Mouse (Mus musculus): ENCODE measurements around the gene Slc38a4. TPM values are rescaled to one million over a fixed set of nuclear protein-coding genes. Genes with fewer than 3 reads are reported as not detected.

Slc38a4 gene
- polyA plus RNA-seq, 1 experiment from 2014 or later, result 29.1 TPM

DNA sequence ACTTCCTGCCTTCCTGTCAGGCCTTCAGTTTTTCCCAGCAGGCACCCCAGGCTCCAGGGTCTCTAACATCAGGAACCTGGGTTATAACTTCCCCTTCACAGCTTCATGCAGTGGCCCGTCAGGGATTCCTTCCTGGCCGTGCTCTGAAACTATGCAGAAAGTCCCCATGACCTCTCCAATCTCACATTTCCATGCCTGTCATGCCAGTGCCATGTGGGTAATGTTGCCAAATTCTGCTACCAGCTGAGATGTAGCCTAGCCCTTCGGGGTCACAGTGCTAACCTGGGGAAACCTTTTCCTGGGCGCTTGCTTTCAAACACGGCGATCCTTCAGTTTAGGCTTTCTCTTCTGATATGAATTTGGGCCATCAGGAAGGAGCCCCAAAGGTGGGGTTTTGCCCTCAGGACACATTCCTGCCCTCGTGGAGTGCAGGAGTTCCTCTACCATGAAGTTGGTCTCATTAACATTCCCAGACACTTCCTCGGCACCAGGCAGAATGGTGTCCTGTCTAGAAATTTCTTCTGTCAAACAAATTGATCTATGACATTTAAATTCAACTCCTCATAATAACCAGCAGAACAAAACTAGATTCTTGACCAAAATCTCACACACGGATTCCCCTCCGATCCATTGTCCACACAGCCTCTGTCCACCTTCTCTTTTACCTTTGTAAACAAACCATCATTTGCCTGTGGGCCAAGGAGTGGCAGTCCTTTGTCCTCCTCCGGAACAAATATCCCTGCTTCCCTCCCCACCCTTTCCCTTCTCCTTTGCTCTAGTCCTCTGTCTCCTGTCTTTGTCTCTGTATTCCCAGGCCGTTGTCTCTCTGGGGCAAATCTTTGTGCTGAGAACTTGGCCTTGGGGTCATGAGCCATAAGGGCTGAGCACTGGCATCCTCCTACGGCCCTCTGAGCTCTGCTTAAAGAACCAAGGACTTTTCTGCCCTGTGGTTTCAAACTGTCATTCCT, 17.4 kb upstream of the Slc38a4 start:
- Histone ChIP-seq H3K36me3 (no peaks in the 10 kb centered on the region), H3K4me3 (no peak overlapping the region), H3K9ac (no peak overlapping the region), H3K9me3 (replicated peaks) (no peaks in the 10 kb centered on the region), H3K27me3 (no peaks in the 10 kb centered on the region), H3K27ac (no peak overlapping the region), H3K4me2 (replicated peaks) (no peak overlapping the region), H3K4me1 (peaks cover 11% of the 10 kb centered on the region; the same call in 1 of the 2 replicates)
- ATAC-seq (ENCODE audit: low FRiP score), result no peak
- WGBS, result 60% methylated on average over 13 of the region's 13 CpGs

DNA sequence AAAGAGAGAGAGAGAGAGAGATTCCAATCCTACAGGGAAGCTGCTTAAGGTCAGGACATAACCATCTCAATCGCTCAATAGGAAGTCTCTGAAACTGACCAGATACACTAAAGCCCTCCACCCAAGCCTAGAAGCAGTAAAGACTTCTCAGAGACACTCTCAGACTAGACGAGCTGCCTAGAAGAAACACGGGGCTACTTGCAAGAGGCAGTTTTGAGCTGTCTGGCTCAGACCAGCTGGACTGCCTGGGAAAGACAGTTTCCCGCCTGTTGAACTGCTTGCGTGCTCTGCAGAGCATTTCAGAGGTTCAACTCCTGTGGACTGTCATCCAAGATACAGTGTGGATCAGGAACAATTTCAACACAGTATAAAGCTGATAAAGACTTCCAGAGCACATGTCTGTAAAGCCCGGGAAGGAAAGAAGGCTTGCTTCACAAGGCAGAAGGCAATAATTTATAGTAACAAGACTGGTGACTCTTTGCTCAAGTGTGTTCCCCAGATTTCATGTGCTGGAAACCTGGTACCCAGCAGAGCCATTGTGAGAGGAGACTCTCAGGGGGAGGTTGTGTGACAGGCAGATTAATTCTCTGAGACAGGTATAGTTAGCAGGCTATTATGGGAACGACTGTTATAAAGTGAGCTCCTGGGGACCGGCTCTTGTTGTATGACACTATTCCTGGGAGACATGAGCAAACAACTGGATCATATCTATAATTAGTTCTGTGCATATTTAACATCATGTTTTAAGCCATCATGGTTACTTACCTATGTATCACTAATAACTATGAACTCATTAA, 11.8 kb upstream of the Slc38a4 start:
- Histone ChIP-seq H3K4me1 (no peaks in the 10 kb centered on the region), H3K27me3 (no peaks in the 10 kb centered on the region), H3K4me2 (replicated peaks) (no peak overlapping the region), H3K4me3 (no peak overlapping the region), H3K9ac (no peak overlapping the region), H3K9me3 (replicated peaks) (no peaks in the 10 kb centered on the region), H3K27ac (no peak overlapping the region), H3K36me3 (no peaks in the 10 kb centered on the region)
- no peak for ATAC-seq (ENCODE audit: low FRiP score)
- 73% methylated on average over 8 of the region's 8 CpGs for WGBS

DNA sequence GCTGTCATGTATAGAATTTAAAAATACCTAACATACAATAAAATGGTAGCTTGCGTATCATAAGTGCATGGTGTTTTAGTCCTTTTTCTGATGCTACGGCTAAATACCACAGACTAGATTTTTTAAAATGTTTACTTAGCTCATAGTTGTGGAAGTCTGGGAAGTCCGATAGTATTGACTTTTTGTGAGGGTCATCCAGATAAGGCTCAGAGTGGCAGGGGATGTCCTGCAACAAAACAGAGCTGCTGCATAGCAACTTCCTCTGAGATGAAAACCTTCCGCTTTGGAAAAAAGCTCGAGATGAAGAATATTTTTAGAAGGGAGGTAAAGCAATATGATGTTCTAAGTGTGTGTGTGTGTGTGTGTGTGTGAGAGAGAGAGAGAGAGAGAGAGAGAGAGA, 11.2 kb upstream of the Slc38a4 start:
- no peaks in the 10 kb centered on the region for H3K27me3 ChIP-seq
- H3K36me3 ChIP-seq, result no peaks in the 10 kb centered on the region
- no peak overlapping the region for H3K9ac ChIP-seq
- WGBS, result 84% methylated on average over 5 of the region's 5 CpGs
- ATAC-seq (ENCODE audit: low FRiP score), result no peak
- no peak overlapping the region for H3K4me3 ChIP-seq
- H3K9me3 ChIP-seq (replicated peaks), result no peaks in the 10 kb centered on the region
- no peak overlapping the region for H3K4me2 ChIP-seq (replicated peaks)
- no peaks in the 10 kb centered on the region for H3K4me1 ChIP-seq
- H3K27ac ChIP-seq, result no peak overlapping the region

DNA sequence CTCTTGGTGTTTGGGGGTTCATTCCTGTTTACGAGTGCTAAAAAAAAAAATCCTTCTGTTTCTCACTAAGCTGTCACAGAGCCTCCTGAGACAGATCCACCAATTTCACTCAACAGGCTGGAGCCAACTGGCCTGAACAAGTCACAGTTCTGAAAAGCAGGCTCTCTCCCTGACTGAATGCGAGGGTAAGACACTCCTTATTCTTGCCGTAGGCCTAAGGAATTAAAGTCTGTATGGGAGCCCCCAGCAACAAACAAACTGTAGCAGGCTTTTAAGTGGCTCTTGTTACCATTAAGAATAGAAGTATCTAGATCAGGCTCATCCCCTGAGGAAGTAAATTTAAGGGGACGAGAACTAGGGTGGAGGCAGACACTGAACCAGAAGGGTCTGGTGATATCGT, 7.5 kb upstream of the Slc38a4 start:
- Histone ChIP-seq H3K27ac (no peak overlapping the region), H3K4me3 (no peak overlapping the region), H3K4me2 (replicated peaks) (no peak overlapping the region), H3K9me3 (replicated peaks) (no peaks in the 10 kb centered on the region), H3K9ac (no peak overlapping the region), H3K4me1 (no peaks in the 10 kb centered on the region), H3K36me3 (no peaks in the 10 kb centered on the region), H3K27me3 (no peaks in the 10 kb centered on the region)
- ATAC-seq (ENCODE audit: low FRiP score), result no peak
- WGBS, result 90% methylated on average over 5 of the region's 5 CpGs

DNA sequence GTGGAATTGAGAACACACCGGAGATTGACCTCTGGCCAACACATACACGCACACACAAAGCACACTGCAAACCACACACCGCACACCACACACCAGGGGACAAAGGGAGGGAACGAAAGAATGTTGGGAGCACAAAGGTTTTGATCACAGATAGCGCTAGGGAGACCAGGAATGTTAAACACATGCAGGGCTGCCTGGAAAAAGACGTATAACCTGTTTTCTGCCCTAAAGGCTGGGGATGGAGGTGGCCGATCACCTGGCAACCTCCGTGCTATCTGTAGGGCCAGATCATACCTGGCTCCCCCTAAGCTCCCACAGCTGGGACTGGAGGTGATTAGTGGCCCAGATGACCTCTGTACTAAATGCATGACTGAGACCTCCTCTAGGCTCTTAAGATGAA, 5.2 kb upstream of the Slc38a4 start:
- Histone ChIP-seq H3K27me3 (no peaks in the 10 kb centered on the region), H3K4me2 (replicated peaks) (no peak overlapping the region), H3K36me3 (no peaks in the 10 kb centered on the region), H3K9ac (no peak overlapping the region), H3K4me3 (no peak overlapping the region), H3K4me1 (no peaks in the 10 kb centered on the region), H3K27ac (no peak overlapping the region), H3K9me3 (replicated peaks) (no peaks in the 10 kb centered on the region)
- no peak for ATAC-seq (ENCODE audit: low FRiP score)
- WGBS, result 77% methylated on average over 8 of the region's 8 CpGs

DNA sequence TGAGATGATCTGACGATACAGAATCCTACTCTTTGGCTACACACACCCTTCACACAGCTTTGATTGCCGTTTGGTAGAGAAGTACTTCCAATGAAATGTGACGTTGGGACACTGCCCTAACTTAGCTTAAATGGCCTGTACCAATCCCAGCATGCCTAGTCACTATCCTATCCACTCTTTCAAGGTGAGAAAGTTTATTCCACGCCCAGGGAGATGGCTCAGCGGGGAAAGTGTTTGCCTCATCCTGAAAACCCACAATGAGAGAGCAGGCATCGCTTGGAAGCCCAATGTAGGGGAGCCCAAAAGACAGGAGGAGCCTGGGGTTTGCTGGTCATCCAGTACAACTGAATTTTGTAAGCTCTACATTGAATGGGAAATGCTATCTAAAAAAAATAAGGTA, 4.8 kb upstream of the Slc38a4 start:
- WGBS, result 94% methylated on average over 6 of the region's 6 CpGs
- Histone ChIP-seq H3K4me1 (no peaks in the 10 kb centered on the region), H3K4me2 (replicated peaks) (no peak overlapping the region)

DNA sequence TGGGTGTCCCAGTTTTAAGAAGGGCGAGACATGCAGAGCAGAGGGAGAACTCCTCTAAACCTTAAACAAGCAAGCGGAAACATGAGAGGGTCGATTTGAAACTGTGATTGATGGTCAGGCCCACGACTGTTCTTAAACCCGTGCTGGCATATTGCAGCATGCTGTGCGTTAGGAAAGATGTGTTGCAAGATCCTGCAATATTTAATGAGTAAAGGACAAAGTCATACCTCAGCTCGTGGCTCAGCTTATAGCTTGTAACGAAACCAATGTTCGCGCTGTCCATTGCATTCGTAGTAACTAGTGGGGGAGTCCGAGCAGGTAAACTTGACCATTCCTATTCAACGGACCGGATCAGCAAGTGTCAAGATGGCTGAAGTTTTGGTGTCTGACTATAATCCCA, 4.3 kb upstream of the Slc38a4 start:
- Histone ChIP-seq H3K27me3 (no peaks in the 10 kb centered on the region), H3K36me3 (no peaks in the 10 kb centered on the region), H3K9ac (no peak overlapping the region), H3K27ac (no peak overlapping the region), H3K9me3 (replicated peaks) (peaks cover 5% of the 10 kb centered on the region; the same call in 1 of the 2 replicates), H3K4me1 (no peaks in the 10 kb centered on the region), H3K4me3 (no peak overlapping the region), H3K4me2 (replicated peaks) (no peak overlapping the region)
- no peak for ATAC-seq (ENCODE audit: low FRiP score)
- 86% methylated on average over 14 of the region's 14 CpGs for WGBS

More for the DNA sequence above, 4.8 kb upstream of the Slc38a4 start:
- H3K9me3 ChIP-seq (replicated peaks), result no peaks in the 10 kb centered on the region
- H3K27me3 ChIP-seq, result no peaks in the 10 kb centered on the region
- H3K27ac ChIP-seq, result no peak overlapping the region
- no peak overlapping the region for H3K9ac ChIP-seq
- H3K36me3 ChIP-seq, result no peaks in the 10 kb centered on the region
- H3K4me3 ChIP-seq, result no peak overlapping the region
- ATAC-seq (ENCODE audit: low FRiP score), result no peak

DNA sequence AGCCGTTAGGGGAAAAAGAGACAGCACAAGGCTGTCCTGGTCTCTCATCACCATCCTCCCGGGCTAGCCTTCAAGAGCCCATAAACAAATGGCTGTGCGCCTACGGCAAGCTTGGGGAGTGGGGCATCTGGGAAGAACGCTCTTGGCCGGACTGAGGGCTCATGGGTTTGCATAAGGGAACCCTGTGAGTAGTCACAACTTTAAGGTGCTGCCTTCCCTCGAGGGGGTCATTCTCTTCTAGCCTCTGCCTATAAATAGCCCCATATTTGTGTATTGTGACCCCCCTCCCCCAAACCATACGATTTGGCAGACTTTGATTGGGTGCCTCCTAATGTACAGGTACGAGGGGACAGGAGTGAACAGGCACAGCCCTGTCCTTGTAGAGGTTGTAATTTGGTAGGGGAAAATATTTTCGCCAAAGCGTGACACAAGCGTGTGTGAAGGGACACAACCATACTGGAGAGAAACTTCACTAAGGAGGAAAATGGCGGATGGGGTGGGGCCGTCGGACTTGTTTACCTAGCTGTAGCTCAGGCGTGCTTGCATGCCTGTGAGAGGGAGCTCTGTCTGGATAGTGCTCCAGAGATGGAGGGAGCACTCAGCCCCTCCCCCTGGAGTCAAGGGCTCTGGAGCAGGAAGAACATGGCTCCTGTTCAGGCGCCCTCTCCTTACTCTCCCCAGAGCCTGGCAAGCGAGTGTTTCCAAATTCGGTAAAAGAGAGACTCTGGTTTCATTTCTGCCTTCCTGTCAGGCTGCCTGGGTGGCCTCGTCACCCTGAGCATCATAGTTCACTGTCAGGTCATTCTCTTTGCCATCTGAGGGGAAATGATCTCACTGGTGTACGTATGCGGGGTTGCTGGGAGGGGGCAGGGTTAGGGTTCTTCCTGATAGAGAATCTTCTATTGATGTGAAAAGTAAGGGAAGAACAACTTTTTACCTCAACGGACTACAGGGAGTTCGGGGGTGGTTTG, 3.6 kb upstream of the Slc38a4 start:
- Histone ChIP-seq H3K9ac (no peak overlapping the region), H3K4me2 (replicated peaks) (no peak overlapping the region), H3K36me3 (no peaks in the 10 kb centered on the region), H3K27me3 (no peaks in the 10 kb centered on the region), H3K27ac (no peak overlapping the region), H3K4me3 (no peak overlapping the region), H3K9me3 (replicated peaks) (peaks cover 10% of the 10 kb centered on the region; the same call in 1 of the 2 replicates), H3K4me1 (no peaks in the 10 kb centered on the region)
- 86% methylated on average over 24 of the region's 24 CpGs for WGBS
- no peak for ATAC-seq (ENCODE audit: low FRiP score)

DNA sequence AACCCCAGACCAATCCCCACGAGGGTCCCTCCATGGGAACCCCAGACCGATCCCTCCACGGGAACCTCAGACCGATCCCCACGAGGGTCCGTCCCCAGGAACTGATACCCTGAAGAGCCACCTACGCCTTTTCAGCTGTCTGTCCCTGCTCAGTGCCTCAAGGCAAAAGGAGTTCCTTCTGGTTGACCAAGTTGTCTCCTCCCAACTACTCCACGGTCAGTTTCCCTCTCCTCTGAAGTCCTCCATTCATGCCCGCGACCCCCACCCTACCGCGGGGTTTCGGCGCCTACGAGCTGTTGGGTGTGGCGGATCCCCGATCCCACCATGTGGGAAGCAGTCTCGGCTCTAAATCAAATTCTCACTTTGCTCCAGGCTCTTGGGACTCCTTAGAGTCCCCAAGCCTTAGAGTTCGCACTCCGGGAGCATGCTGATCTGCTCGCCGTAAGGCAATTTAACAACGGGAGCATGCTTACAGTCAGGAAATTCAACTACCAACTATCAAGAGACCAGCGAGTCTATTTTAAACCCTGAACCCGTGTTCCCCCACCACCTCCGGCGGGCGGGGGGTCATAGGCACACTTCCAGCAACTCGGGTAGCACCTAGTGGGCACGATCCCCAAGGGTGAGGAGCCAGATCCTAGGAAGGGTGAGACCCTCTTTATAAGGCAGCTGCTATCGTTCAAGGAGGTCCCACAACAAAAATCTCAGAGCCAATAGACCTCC, 828 bp downstream of the Slc38a4 start:
- H3K4me2 ChIP-seq (replicated peaks), result peak overlapping the region; percentile 57
- H3K4me1 ChIP-seq, result 0 out of 2 replicates have a peak, but pooled peaks cover 2% of the 10 kb centered on the region
- H3K4me3 ChIP-seq, result peak overlapping the region; percentile 34
- H3K27me3 ChIP-seq, result no peaks in the 10 kb centered on the region
- ATAC-seq (ENCODE audit: low FRiP score), result no peak
- WGBS, result 49% methylated on average over 31 of the region's 31 CpGs
- H3K27ac ChIP-seq, result no peak overlapping the region
- peaks cover 10% of the 10 kb centered on the region; the same call in 1 of the 2 replicates for H3K9me3 ChIP-seq (replicated peaks)
- no peaks in the 10 kb centered on the region for H3K36me3 ChIP-seq
- H3K9ac ChIP-seq, result 0 out of 2 replicates have a peak overlapping the region, but pooled peaks have one; percentile 8

DNA sequence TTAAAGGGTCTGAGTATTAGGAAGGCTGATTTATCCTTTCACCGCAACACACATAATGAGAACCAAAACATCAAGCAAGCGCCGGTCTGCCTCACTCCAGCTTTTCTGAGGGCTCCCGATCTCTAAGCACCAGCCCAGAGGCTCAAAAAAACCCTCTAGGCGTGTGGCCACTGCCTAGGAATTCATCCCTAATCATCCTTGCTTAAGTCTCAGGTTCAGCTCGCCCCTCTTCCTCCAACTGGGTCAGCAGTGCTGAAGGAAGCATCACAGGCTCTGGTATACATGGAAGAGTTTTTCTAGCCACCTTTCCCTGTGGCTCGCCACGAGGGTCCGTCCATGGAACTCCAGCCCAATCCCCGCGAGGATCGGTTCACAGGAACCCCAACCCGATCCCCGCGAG, 1.6 kb downstream of the Slc38a4 start:
- WGBS, result 39% methylated on average over 15 of the region's 15 CpGs
- peaks cover 10% of the 10 kb centered on the region; the same call in 1 of the 2 replicates for H3K9me3 ChIP-seq (replicated peaks)
- no peaks in the 10 kb centered on the region for H3K36me3 ChIP-seq
- peak overlapping the region; percentile 34 for H3K4me3 ChIP-seq
- no peak overlapping the region for H3K27ac ChIP-seq
- H3K4me1 ChIP-seq, result peaks cover 9% of the 10 kb centered on the region; the same call in 1 of the 2 replicates
- H3K27me3 ChIP-seq, result no peaks in the 10 kb centered on the region
- H3K4me2 ChIP-seq (replicated peaks), result peak overlapping the region; percentile 57
- 0 out of 2 replicates have a peak overlapping the region, but pooled peaks have one; percentile 8 for H3K9ac ChIP-seq
- no peak for ATAC-seq (ENCODE audit: low FRiP score)

DNA sequence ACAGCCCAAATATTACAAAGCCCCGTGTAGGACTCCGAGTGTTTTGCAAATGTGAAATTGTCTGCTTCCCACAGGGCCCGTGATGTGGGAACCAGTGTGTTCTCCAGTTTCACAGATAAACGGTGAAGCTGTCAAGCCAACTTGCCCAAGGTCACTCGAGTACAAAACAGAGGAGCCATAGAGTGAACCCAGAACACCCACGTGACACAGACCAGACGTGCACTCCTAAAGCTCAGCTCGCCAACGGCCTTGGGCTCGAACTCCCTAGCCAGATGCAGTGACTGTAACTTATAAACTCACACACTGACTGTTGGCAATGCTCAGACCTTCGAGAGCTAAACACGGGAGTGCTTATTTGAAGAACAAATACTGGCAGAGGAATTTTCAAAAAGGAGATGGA, 5.3 kb downstream of the Slc38a4 start:
- H3K36me3 ChIP-seq, result no peaks in the 10 kb centered on the region
- peaks cover 10% of the 10 kb centered on the region; the same call in 1 of the 2 replicates for H3K4me1 ChIP-seq
- 69% methylated on average over 12 of the region's 12 CpGs for WGBS
- no peak overlapping the region for H3K27ac ChIP-seq
- no peak overlapping the region for H3K9ac ChIP-seq
- H3K4me3 ChIP-seq, result no peak overlapping the region
- no peak overlapping the region for H3K4me2 ChIP-seq (replicated peaks)
- no peaks in the 10 kb centered on the region for H3K27me3 ChIP-seq
- H3K9me3 ChIP-seq (replicated peaks), result peaks cover 9% of the 10 kb centered on the region; the same call in 1 of the 2 replicates
- ATAC-seq (ENCODE audit: low FRiP score), result no peak

Data from hindbrain, embryonic 12.5 days (tissue).